Mouse (Mus musculus) midbrain, embryonic 15.5 days (tissue): ENCODE results near the gene Cdkal1. TPM values are rescaled to one million over a fixed set of nuclear protein-coding genes. Genes with fewer than 3 reads are reported as not detected.

ENCODE experiments used
- ATAC-seq: fragments of 200-750 bp; cut with Nextera tagmentation; replicated peaks from 2 replicates; pipeline ENCODE4 v1.8.0; 2017; ENCODE audit warnings: moderate TSS enrichment
- H3K27ac ChIP-seq: fragments of 300-500 bp; sonication (generic); 2 replicates; pipeline ENCODE4 v1.5.1; 2015; ENCODE audit warnings: mild to moderate bottlenecking, inconsistent platforms
- H3K27me3 ChIP-seq: fragments of 300-500 bp; sonication (generic); replicated peaks from 2 replicates; pipeline ENCODE4 v1.6.1; 2015; ENCODE audit warnings: inconsistent platforms
- H3K36me3 ChIP-seq: fragments of 300-500 bp; sonication (generic); replicated peaks from 2 replicates; pipeline ENCODE4 v1.6.1; 2015; ENCODE audit warnings: inconsistent platforms
- H3K4me1 ChIP-seq: fragments of 300-500 bp; sonication (generic); 2 replicates; pipeline ENCODE4 v1.6.1; 2015; ENCODE audit warnings: inconsistent platforms
- H3K4me2 ChIP-seq: fragments of 300-500 bp; sonication (generic); 2 replicates; pipeline ENCODE4 v1.6.1; 2015; ENCODE audit warnings: inconsistent platforms, mild to moderate bottlenecking, moderate library complexity
- H3K4me3 ChIP-seq: fragments of 300-500 bp; sonication (generic); 2 replicates; pipeline ENCODE4 v1.5.1; 2015; ENCODE audit warnings: mild to moderate bottlenecking, inconsistent platforms
- H3K9ac ChIP-seq: fragments of 300-500 bp; sonication (generic); 2 replicates; pipeline ENCODE4 v1.6.1; 2015; ENCODE audit warnings: mild to moderate bottlenecking, inconsistent platforms
- H3K9me3 ChIP-seq: fragments of 300-500 bp; sonication (generic); 2 replicates; pipeline ENCODE4 v1.6.1; 2016; ENCODE audit warnings: inconsistent platforms
- WGBS: fragments of 180-500 bp; shearing (Covaris S2); methylation state at CpG from one replicate; pipeline ENCODE4 v1.1.7; 2015; ENCODE audit warnings: mixed read lengths; 5-methylcytosine and 5-hydroxymethylcytosine counted together
- polyA plus RNA-seq: library from polyadenylated mRNA; unstranded; fragments of >200 nt; fragmentation: Nextera tagmentation; extraction: Ambion mirVana; gene quantifications from 2 replicates; pipeline ENCODE4 v1.2.1, GENCODE M21; 2015

The Cdkal1 gene
- polyA plus RNA-seq, 1 experiment from 2014 or later, result 21.9 TPM

GRCm38 (mm10) chr13:29637788-29638187, 217.7 kb downstream of the Cdkal1 start:
- H3K36me3 ChIP-seq, result no peaks in the 10 kb centered on the region
- no peak overlapping the region for H3K9ac ChIP-seq
- H3K4me1 ChIP-seq, result no peaks in the 10 kb centered on the region
- H3K27me3 ChIP-seq, result no peaks in the 10 kb centered on the region
- no peak overlapping the region for H3K4me3 ChIP-seq
- no peaks in the 10 kb centered on the region for H3K9me3 ChIP-seq
- H3K27ac ChIP-seq, result no peak overlapping the region
- no peak overlapping the region for H3K4me2 ChIP-seq
- WGBS, result 85% methylated on average over 6 of the region's 6 CpGs
- ATAC-seq, result no peak

- 77% methylated on average over 3 of the region's 3 CpGs for WGBS
- no peaks in the 10 kb centered on the region for H3K27me3 ChIP-seq
- no peaks in the 10 kb centered on the region for H3K4me1 ChIP-seq
- H3K27ac ChIP-seq, result no peak overlapping the region
- H3K4me3 ChIP-seq, result no peak overlapping the region
- no peaks in the 10 kb centered on the region for H3K36me3 ChIP-seq
- no peak overlapping the region for H3K9ac ChIP-seq
- H3K4me2 ChIP-seq, result no peak overlapping the region
- ATAC-seq, result no peak
- H3K9me3 ChIP-seq, result no peaks in the 10 kb centered on the region
Measured at GRCm38 (mm10) chr13:29635581-29635980, 219.9 kb downstream of the Cdkal1 start.

- H3K4me1 ChIP-seq, result peaks cover 7% of the 10 kb centered on the region; the same call in 1 of the 2 replicates
- ATAC-seq, result no peak
- no peak overlapping the region for H3K9ac ChIP-seq
- no peak overlapping the region for H3K27ac ChIP-seq
- no peaks in the 10 kb centered on the region for H3K36me3 ChIP-seq
- no peak overlapping the region for H3K4me2 ChIP-seq
- no peaks in the 10 kb centered on the region for H3K9me3 ChIP-seq
- H3K27me3 ChIP-seq, result no peaks in the 10 kb centered on the region
- H3K4me3 ChIP-seq, result no peak overlapping the region
- WGBS, result 81% methylated on average over 5 of the region's 5 CpGs
Measured at GRCm38 (mm10) chr13:29631342-29631741, 224.1 kb downstream of the Cdkal1 start.

GRCm38 (mm10) chr13:29628607-29629006, 226.9 kb downstream of the Cdkal1 start:
- no peaks in the 10 kb centered on the region for H3K9me3 ChIP-seq
- no peaks in the 10 kb centered on the region for H3K27me3 ChIP-seq
- H3K27ac ChIP-seq, result no peak overlapping the region
- H3K4me1 ChIP-seq, result peaks cover 7% of the 10 kb centered on the region; the same call in 1 of the 2 replicates
- no peaks in the 10 kb centered on the region for H3K36me3 ChIP-seq
- no peak for ATAC-seq
- H3K4me3 ChIP-seq, result no peak overlapping the region
- H3K9ac ChIP-seq, result no peak overlapping the region
- H3K4me2 ChIP-seq, result no peak overlapping the region
- WGBS, result 35% methylated on average over 5 of the region's 5 CpGs

GRCm38 (mm10) chr13:29627438-29628124, 227.9 kb downstream of the Cdkal1 start:
- Histone ChIP-seq H3K27ac (no peak overlapping the region), H3K4me3 (no peak overlapping the region), H3K9ac (no peak overlapping the region), H3K36me3 (no peaks in the 10 kb centered on the region), H3K4me2 (no peak overlapping the region), H3K9me3 (no peaks in the 10 kb centered on the region), H3K4me1 (peaks cover 7% of the 10 kb centered on the region; the same call in 1 of the 2 replicates), H3K27me3 (no peaks in the 10 kb centered on the region)
- ATAC-seq, result no peak
- 92% methylated on average over 7 of the region's 7 CpGs for WGBS

GRCm38 (mm10) chr13:29624929-29625328, 230.5 kb downstream of the Cdkal1 start:
- 72% methylated on average over 1 of the region's 1 CpGs for WGBS
- Histone ChIP-seq H3K36me3 (no peaks in the 10 kb centered on the region), H3K4me3 (no peak overlapping the region), H3K4me1 (peaks cover 6% of the 10 kb centered on the region; the same call in 1 of the 2 replicates), H3K9me3 (no peaks in the 10 kb centered on the region), H3K9ac (no peak overlapping the region), H3K4me2 (no peak overlapping the region), H3K27me3 (no peaks in the 10 kb centered on the region), H3K27ac (no peak overlapping the region)
- ATAC-seq, result no peak

- Histone ChIP-seq H3K9ac (no peak overlapping the region), H3K4me3 (no peak overlapping the region), H3K36me3 (no peaks in the 10 kb centered on the region), H3K4me2 (no peak overlapping the region), H3K4me1 (no peaks in the 10 kb centered on the region), H3K9me3 (no peaks in the 10 kb centered on the region), H3K27ac (no peak overlapping the region), H3K27me3 (no peaks in the 10 kb centered on the region)
- ATAC-seq, result no peak
- WGBS, result 78% methylated on average over 1 of the region's 1 CpGs
Measured at GRCm38 (mm10) chr13:29623636-29624239, 231.7 kb downstream of the Cdkal1 start.

GRCm38 (mm10) chr13:29621881-29622280, 233.6 kb downstream of the Cdkal1 start:
- no peak overlapping the region for H3K4me2 ChIP-seq
- no peak for ATAC-seq
- no peak overlapping the region for H3K9ac ChIP-seq
- 83% methylated on average over 7 of the region's 7 CpGs for WGBS
- H3K27ac ChIP-seq, result no peak overlapping the region
- H3K4me3 ChIP-seq, result no peak overlapping the region
- H3K36me3 ChIP-seq, result no peaks in the 10 kb centered on the region
- no peaks in the 10 kb centered on the region for H3K9me3 ChIP-seq
- no peaks in the 10 kb centered on the region for H3K4me1 ChIP-seq
- no peaks in the 10 kb centered on the region for H3K27me3 ChIP-seq

- no peaks in the 10 kb centered on the region for H3K4me1 ChIP-seq
- ATAC-seq, result no peak
- H3K9me3 ChIP-seq, result no peaks in the 10 kb centered on the region
- H3K9ac ChIP-seq, result no peak overlapping the region
- H3K27me3 ChIP-seq, result no peaks in the 10 kb centered on the region
- 79% methylated on average over 1 of the region's 1 CpGs for WGBS
- no peak overlapping the region for H3K4me3 ChIP-seq
- no peaks in the 10 kb centered on the region for H3K36me3 ChIP-seq
- H3K27ac ChIP-seq, result no peak overlapping the region
- H3K4me2 ChIP-seq, result no peak overlapping the region
Measured at GRCm38 (mm10) chr13:29621363-29621762, 234.1 kb downstream of the Cdkal1 start.

- Histone ChIP-seq H3K4me1 (no peaks in the 10 kb centered on the region), H3K27me3 (no peaks in the 10 kb centered on the region), H3K9ac (no peak overlapping the region), H3K27ac (no peak overlapping the region), H3K4me2 (no peak overlapping the region), H3K36me3 (no peaks in the 10 kb centered on the region), H3K9me3 (no peaks in the 10 kb centered on the region), H3K4me3 (no peak overlapping the region)
- WGBS, result 85% methylated on average over 7 of the region's 7 CpGs
- ATAC-seq, result no peak
Measured at GRCm38 (mm10) chr13:29620826-29621225, 234.6 kb downstream of the Cdkal1 start.

GRCm38 (mm10) chr13:29616654-29617171, 238.8 kb downstream of the Cdkal1 start:
- H3K9ac ChIP-seq, result no peak overlapping the region
- 84% methylated on average over 3 of the region's 3 CpGs for WGBS
- no peaks in the 10 kb centered on the region for H3K27me3 ChIP-seq
- H3K4me1 ChIP-seq, result no peaks in the 10 kb centered on the region
- no peak; the same call in 1 of the 2 replicates for ATAC-seq
- no peaks in the 10 kb centered on the region for H3K9me3 ChIP-seq
- H3K4me2 ChIP-seq, result no peak overlapping the region
- H3K4me3 ChIP-seq, result no peak overlapping the region
- H3K27ac ChIP-seq, result no peak overlapping the region
- no peaks in the 10 kb centered on the region for H3K36me3 ChIP-seq

- no peak for ATAC-seq
- Histone ChIP-seq H3K4me3 (no peak overlapping the region), H3K27ac (no peak overlapping the region), H3K4me2 (no peak overlapping the region), H3K4me1 (peaks cover 4% of the 10 kb centered on the region), H3K36me3 (no peaks in the 10 kb centered on the region), H3K9ac (no peak overlapping the region), H3K27me3 (no peaks in the 10 kb centered on the region), H3K9me3 (no peaks in the 10 kb centered on the region)
- WGBS, result 90% methylated on average over 3 of the region's 3 CpGs
Measured at GRCm38 (mm10) chr13:29615987-29616386, 239.5 kb downstream of the Cdkal1 start.

- Histone ChIP-seq H3K9me3 (no peaks in the 10 kb centered on the region), H3K4me3 (no peak overlapping the region), H3K4me2 (no peak overlapping the region), H3K4me1 (peaks cover 13% of the 10 kb centered on the region), H3K9ac (no peak overlapping the region), H3K27ac (no peak overlapping the region), H3K36me3 (no peaks in the 10 kb centered on the region), H3K27me3 (no peaks in the 10 kb centered on the region)
- WGBS, result 72% methylated on average over 7 of the region's 7 CpGs
- ATAC-seq, result no peak
Measured at GRCm38 (mm10) chr13:29615081-29615480, 240.4 kb downstream of the Cdkal1 start.
